Comparison of ENCODE assay signal across 27 mouse cellular contexts in the genomic region with DNA sequence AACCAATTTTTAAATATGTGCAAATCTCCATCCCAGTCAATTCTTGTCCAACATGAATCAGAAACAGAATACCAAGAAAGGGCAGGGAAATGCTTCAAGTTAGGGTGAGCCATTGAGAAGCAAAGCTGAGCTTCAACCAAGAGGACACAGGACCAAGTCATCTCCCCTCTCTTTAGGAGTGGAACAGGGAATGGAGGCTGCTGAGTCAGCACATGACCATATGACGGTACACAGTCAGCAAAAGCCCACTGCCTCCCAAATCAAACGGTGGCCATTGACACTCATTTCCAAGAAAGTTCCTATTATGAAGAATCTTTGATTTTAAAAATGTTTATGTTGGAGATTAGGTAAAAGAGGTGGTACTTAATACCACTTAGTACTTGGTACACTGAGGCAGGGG. TPM values are rescaled to one million over a fixed set of nuclear protein-coding genes. Genes with fewer than 3 reads are reported as not detected.
"Had no signal": no experiment of that assay in that cellular context is flagged by ENCODE, and none has a peak within 500 bp of the region (broad histone marks: within the 10 kb centered on the region; RNA-seq: fewer than 3 reads in every experiment).

No protein-coding gene starts in this region.

- H3K9me3 ChIP-seq: embryonic facial prominence, embryonic 10.5 days; embryonic facial prominence, embryonic 12.5 days; embryonic facial prominence, embryonic 13.5 days; embryonic facial prominence, embryonic 15.5 days; forebrain, embryonic 10.5 days; forebrain, embryonic 12.5 days; forebrain, embryonic 13.5 days; forebrain, embryonic 15.5 days had no signal

- H3K9ac ChIP-seq: embryonic facial prominence, embryonic 12.5 days; embryonic facial prominence, embryonic 13.5 days; embryonic facial prominence, embryonic 15.5 days; forebrain, embryonic 12.5 days; forebrain, embryonic 13.5 days; forebrain, embryonic 15.5 days; forebrain, postnatal 0 days had no signal

- H3K4me1 ChIP-seq: embryonic facial prominence, embryonic 10.5 days; embryonic facial prominence, embryonic 12.5 days; embryonic facial prominence, embryonic 13.5 days; embryonic facial prominence, embryonic 15.5 days; forebrain, embryonic 10.5 days; forebrain, embryonic 12.5 days; forebrain, embryonic 13.5 days; forebrain, embryonic 15.5 days had no signal

- H3K36me3 ChIP-seq: embryonic facial prominence, embryonic 10.5 days; embryonic facial prominence, embryonic 12.5 days; embryonic facial prominence, embryonic 13.5 days; embryonic facial prominence, embryonic 15.5 days; forebrain, embryonic 10.5 days; forebrain, embryonic 12.5 days; forebrain, embryonic 15.5 days had no signal

- H3K4me2 ChIP-seq: embryonic facial prominence, embryonic 12.5 days; embryonic facial prominence, embryonic 13.5 days; embryonic facial prominence, embryonic 15.5 days; forebrain, embryonic 12.5 days; forebrain, embryonic 13.5 days; forebrain, embryonic 15.5 days had no signal

- H3K27ac ChIP-seq: embryonic facial prominence, embryonic 10.5 days; embryonic facial prominence, embryonic 12.5 days; embryonic facial prominence, embryonic 13.5 days; embryonic facial prominence, embryonic 15.5 days; forebrain, embryonic 10.5 days; forebrain, embryonic 12.5 days; forebrain, embryonic 13.5 days; forebrain, embryonic 15.5 days; gastrocnemius, adult 2 months; heart, adult 2 months had no signal

- H3K27me3 ChIP-seq: embryonic facial prominence, embryonic 12.5 days; embryonic facial prominence, embryonic 13.5 days; embryonic facial prominence, embryonic 15.5 days; forebrain, embryonic 12.5 days; forebrain, embryonic 13.5 days; forebrain, embryonic 15.5 days had no signal

- DNase-seq: cerebellum, adult 9-10 months; cerebellum, adult 9-11 months; cerebellum, postnatal 10 days; cerebellum, postnatal 14 days; cerebellum, postnatal 25 days; cerebellum, postnatal 36 days; embryo, embryonic 11 days; forebrain, postnatal 0 days; gastrocnemius, adult 2 months; gastrocnemius, postnatal 10 days; gastrocnemius, postnatal 14 days; gastrocnemius, postnatal 25 days; gastrocnemius, postnatal 36 days; heart, adult 11 months; heart, adult 18-20 months; heart, adult 2 months had no signal

- H3K4me3 ChIP-seq: embryonic facial prominence, embryonic 10.5 days; embryonic facial prominence, embryonic 12.5 days; embryonic facial prominence, embryonic 13.5 days; embryonic facial prominence, embryonic 15.5 days; erythroblast, embryonic 14.5 days; forebrain, embryonic 10.5 days; forebrain, embryonic 12.5 days; forebrain, embryonic 13.5 days; forebrain, embryonic 15.5 days; gastrocnemius, adult 2 months; heart, adult 2 months had no signal

RNA-seq across cellular contexts. Expression of a gene that starts 44.4 kb away (rescaled TPM):
- total RNA-seq: common myeloid progenitor, adult 5-6 weeks; gastrocnemius, adult 2 months; gastrocnemius, postnatal 36 days; granulocyte monocyte progenitor cell, adult 5-6 weeks; heart, adult 18-20 months; heart, adult 2 months had no signal
- polyA plus RNA-seq: erythroblast, embryonic 14.5 days; heart, adult 2 months had no signal
